Mouse (Mus musculus): Measurements from ENCODE around the gene Fer1l5. TPM values are rescaled to one million over a fixed set of nuclear protein-coding genes. Genes with fewer than 3 reads are reported as not detected.

Fer1l5 gene
- total RNA-seq (2021): not detected

GRCm38 (mm10) chr1:36371934-36372845 lies at the start of gene Fer1l5:
Fer1l5 (plus strand) TSS chr1:36372291.
- intact Hi-C loops (cut with DNase I): no loop called here
- DNase-seq: no peak

GRCm38 (mm10) chr1:36323076-36323475 lies 49.0 kb upstream of the Fer1l5 start:
- intact Hi-C loops (cut with DNase I): no loop called here
- DNase-seq: no peak

- intact Hi-C loops (cut with DNase I): loop anchor here (1.0 to 2.0 kb wide), 2 partner anchors 169 to 176 kb away; no protein-coding TSS in a partner anchor
- peak; percentile 33 to 49 for DNase-seq
These were observed 48.2 kb upstream of the Fer1l5 start for GRCm38 (mm10) chr1:36323746-36324448.

- intact Hi-C loops (cut with DNase I): loop anchor here (2.0 kb wide), 1 partner anchor 167 kb away; no protein-coding TSS in a partner anchor
- DNase-seq: no peak
These were observed 46.2 kb upstream of the Fer1l5 start for GRCm38 (mm10) chr1:36325900-36326321.

- no peak for DNase-seq
- intact Hi-C loops (cut with DNase I): no loop called here
These were observed 45.3 kb upstream of the Fer1l5 start for GRCm38 (mm10) chr1:36326815-36327214.

GRCm38 (mm10) chr1:36331743-36332142 lies 40.3 kb upstream of the Fer1l5 start:
- intact Hi-C loops (cut with DNase I): no loop called here
- DNase-seq: no peak

- no peak for DNase-seq
- intact Hi-C loops (cut with DNase I): no loop called here
These were observed 38.9 kb upstream of the Fer1l5 start for GRCm38 (mm10) chr1:36332955-36333887.

- no peak for DNase-seq
- intact Hi-C loops (cut with DNase I): no loop called here
These were observed 29.5 kb upstream of the Fer1l5 start for GRCm38 (mm10) chr1:36342547-36342946.

- no peak for DNase-seq
- intact Hi-C loops (cut with DNase I): no loop called here
These were observed 19.7 kb upstream of the Fer1l5 start for GRCm38 (mm10) chr1:36352351-36352750.

GRCm38 (mm10) chr1:36356955-36357695 lies 15.0 kb upstream of the Fer1l5 start:
- no peak for DNase-seq
- intact Hi-C loops (cut with DNase I): no loop called here

GRCm38 (mm10) chr1:36367698-36368097 lies 4.4 kb upstream of the Fer1l5 start:
- intact Hi-C loops (cut with DNase I): loop anchor here (2.0 to 10.0 kb wide), 4 partner anchors 59 to 327 kb away; partner anchors contain the start of genes Cnnm3 and Cox5b
- peak in 1 of 2 experiments; percentile 4 for DNase-seq

- peak; percentile 12 to 27 for DNase-seq
- intact Hi-C loops (cut with DNase I): loop anchor here (5.0 to 10.0 kb wide), 3 partner anchors 124 to 326 kb away; partner anchors contain the start of genes Cnnm3 and Cox5b
These were observed 3.8 kb upstream of the Fer1l5 start for GRCm38 (mm10) chr1:36368112-36368968.

GRCm38 (mm10) chr1:36368969-36369645 lies 3.0 kb upstream of the Fer1l5 start, which contains the start of gene Kansl3:
Kansl3 (minus strand) TSS chr1:36369181.
- intact Hi-C loops (cut with DNase I): loop anchor here (1.0 to 10.0 kb wide), 4 partner anchors 102 to 326 kb away; partner anchors contain the start of genes Cnnm3, Cnnm4 and Cox5b
- DNase-seq: peak; percentile 94 to 96

- DNase-seq: no peak
- intact Hi-C loops (cut with DNase I): no loop called here
These were observed 1.2 kb upstream of the Fer1l5 start for GRCm38 (mm10) chr1:36370918-36371317.

GRCm38 (mm10) chr1:36378880-36379279 lies 6.8 kb downstream of the Fer1l5 start:
- intact Hi-C loops (cut with DNase I): no loop called here
- DNase-seq: no peak

- no peak for DNase-seq
- intact Hi-C loops (cut with DNase I): no loop called here
These were observed 7.5 kb downstream of the Fer1l5 start for GRCm38 (mm10) chr1:36379582-36379981.

- intact Hi-C loops (cut with DNase I): no loop called here
- no peak for DNase-seq
These were observed 24.9 kb downstream of the Fer1l5 start for GRCm38 (mm10) chr1:36397041-36397440.

GRCm38 (mm10) chr1:36401509-36401908 lies 29.4 kb downstream of the Fer1l5 start:
- intact Hi-C loops (cut with DNase I): no loop called here
- DNase-seq: no peak

All from heart, postnatal 36 days (tissue).